Mouse (Mus musculus) liver, adult 2 months (tissue): ENCODE measurements at regions not wholly inside any gene's neighbourhood (a gene's known extent, or its start where the extent isn't known, plus 50 kb on each side); places are given as distances from the start of the nearest gene placed in this dataset.

Experiments
- CTCF ChIP-seq: fragments of 200-500 bp; IDR thresholded peaks from 2 replicates; pipeline ENCODE4 v1.5.1; 2011; ENCODE audit warnings: low read depth, low read length, control low read depth
- POLR2A ChIP-seq: fragments of 200-500 bp; IDR thresholded peaks from 2 replicates; pipeline ENCODE4 v1.6.1; 2011; ENCODE audit warnings: low read length, control low read depth; ENCODE audit not compliant: insufficient read depth; ENCODE audit errors: extremely low read depth

- TF ChIP-seq POLR2A: no peak
- no peak for TF ChIP-seq CTCF
Observed at GRCm38 (mm10) chr10:56484931-56485330, 107.8 kb downstream of the Gja1 start.
